Mouse (Mus musculus) liver, embryonic 15.5 days (tissue): ENCODE data around the gene Meiob. TPM values are rescaled to one million over a fixed set of nuclear protein-coding genes. Genes with fewer than 3 reads are reported as not detected.

ENCODE experiments used
- ATAC-seq: fragments of 200-750 bp; cut with Nextera tagmentation; 2 replicates; pipeline ENCODE4 v1.8.0; 2017; ENCODE audit warnings: moderate number of reproducible peaks, mild to moderate bottlenecking, moderate library complexity; ENCODE audit not compliant: insufficient read depth
- H3K27ac ChIP-seq: fragments of 300-500 bp; sonication (generic); replicated peaks from 2 replicates; pipeline ENCODE4 v1.5.1; 2015; ENCODE audit warnings: mild to moderate bottlenecking, inconsistent platforms
- H3K27me3 ChIP-seq: fragments of 300-500 bp; sonication (generic); 2 replicates; pipeline ENCODE4 v1.6.1; 2015; ENCODE audit warnings: mild to moderate bottlenecking, inconsistent platforms
- H3K36me3 ChIP-seq: fragments of 300-500 bp; sonication (generic); replicated peaks from 2 replicates; pipeline ENCODE4 v1.6.1; 2015; ENCODE audit warnings: moderate library complexity, mild to moderate bottlenecking, inconsistent platforms
- H3K4me1 ChIP-seq: fragments of 300-500 bp; sonication (generic); replicated peaks from 2 replicates; pipeline ENCODE4 v1.6.1; 2015; ENCODE audit warnings: inconsistent platforms
- H3K4me2 ChIP-seq: fragments of 300-500 bp; sonication (generic); 2 replicates; pipeline ENCODE4 v1.6.1; 2015; ENCODE audit warnings: moderate library complexity, mild to moderate bottlenecking, inconsistent platforms
- H3K4me3 ChIP-seq: fragments of 300-500 bp; sonication (generic); replicated peaks from 2 replicates; pipeline ENCODE4 v1.5.1; 2015; ENCODE audit warnings: mild to moderate bottlenecking, inconsistent platforms
- H3K9ac ChIP-seq: fragments of 300-500 bp; sonication (generic); 2 replicates; pipeline ENCODE4 v1.6.1; 2015; ENCODE audit warnings: moderate library complexity, mild to moderate bottlenecking, inconsistent platforms
- H3K9me3 ChIP-seq: fragments of 300-500 bp; sonication (generic); replicated peaks from 2 replicates; pipeline ENCODE4 v1.6.1; 2016; ENCODE audit warnings: inconsistent platforms
- WGBS: fragments of 180-500 bp; shearing (Covaris S2); methylation state at CpG from one replicate; pipeline ENCODE4 v1.1.7; 2015; ENCODE audit warnings: mixed read lengths; ENCODE audit not compliant: insufficient replicate concordance; 5-methylcytosine and 5-hydroxymethylcytosine counted together
- polyA plus RNA-seq: library from polyadenylated mRNA; unstranded; fragments of >200 nt; fragmentation: Nextera tagmentation; extraction: Ambion mirVana; gene quantifications from 2 replicates; pipeline ENCODE4 v1.2.1, GENCODE M21; 2015

Gene Meiob
- polyA plus RNA-seq, 1 experiment from 2014 or later, result 0.54 TPM

GRCm38 (mm10) chr17:24792190-24792589 lies 11.9 kb upstream of the Meiob start:
- no peak for ATAC-seq
- peaks cover 17% of the 10 kb centered on the region for H3K27me3 ChIP-seq
- H3K4me2 ChIP-seq, result no peak overlapping the region

GRCm38 (mm10) chr17:24794791-24795190 lies 9.3 kb upstream of the Meiob start:
- H3K9me3 ChIP-seq, result no peaks in the 10 kb centered on the region
- 68% methylated on average over 12 of the region's 12 CpGs for WGBS
- no peak for ATAC-seq
- no peak overlapping the region for H3K4me3 ChIP-seq
- peaks cover 8% of the 10 kb centered on the region; the same call in 1 of the 2 replicates for H3K4me1 ChIP-seq
- no peak overlapping the region for H3K27ac ChIP-seq
- H3K27me3 ChIP-seq, result peaks cover 26% of the 10 kb centered on the region
- H3K9ac ChIP-seq, result no peak overlapping the region
- H3K36me3 ChIP-seq, result no peaks in the 10 kb centered on the region
- no peak overlapping the region for H3K4me2 ChIP-seq

More at GRCm38 (mm10) chr17:24792190-24792589, 11.9 kb upstream of the Meiob start:
- H3K36me3 ChIP-seq, result no peaks in the 10 kb centered on the region
- H3K9me3 ChIP-seq, result no peaks in the 10 kb centered on the region
- no peak overlapping the region for H3K4me3 ChIP-seq
- WGBS, result 42% methylated on average over 8 of the region's 8 CpGs
- H3K4me1 ChIP-seq, result no peaks in the 10 kb centered on the region
- no peak overlapping the region for H3K9ac ChIP-seq
- H3K27ac ChIP-seq, result no peak overlapping the region

- Histone ChIP-seq H3K4me3 (no peak overlapping the region), H3K36me3 (no peaks in the 10 kb centered on the region), H3K4me2 (no peak overlapping the region), H3K4me1 (peaks cover 8% of the 10 kb centered on the region; the same call in 1 of the 2 replicates), H3K27me3 (peaks cover 17% of the 10 kb centered on the region), H3K27ac (no peak overlapping the region), H3K9me3 (no peaks in the 10 kb centered on the region), H3K9ac (no peak overlapping the region)
- 35% methylated on average over 3 of the region's 3 CpGs for WGBS
- ATAC-seq, result no peak
Observed at GRCm38 (mm10) chr17:24796969-24797368, 7.1 kb upstream of the Meiob start.

- Histone ChIP-seq H3K4me2 (no peak overlapping the region), H3K9ac (no peak overlapping the region), H3K4me1 (peaks cover 8% of the 10 kb centered on the region; the same call in 1 of the 2 replicates), H3K36me3 (no peaks in the 10 kb centered on the region), H3K27ac (no peak overlapping the region), H3K4me3 (no peak overlapping the region), H3K9me3 (no peaks in the 10 kb centered on the region), H3K27me3 (peaks cover 13% of the 10 kb centered on the region)
- no peak for ATAC-seq
- 50% methylated on average over 9 of the region's 9 CpGs for WGBS
Observed at GRCm38 (mm10) chr17:24798229-24798628, 5.9 kb upstream of the Meiob start.

GRCm38 (mm10) chr17:24799476-24799875 lies 4.6 kb upstream of the Meiob start:
- Histone ChIP-seq H3K9me3 (no peaks in the 10 kb centered on the region), H3K4me1 (peaks cover 16% of the 10 kb centered on the region), H3K27ac (no peak overlapping the region), H3K36me3 (no peaks in the 10 kb centered on the region), H3K9ac (no peak overlapping the region), H3K27me3 (peaks cover 13% of the 10 kb centered on the region), H3K4me3 (no peak overlapping the region), H3K4me2 (no peak overlapping the region)
- WGBS, result 75% methylated on average over 4 of the region's 4 CpGs
- no peak for ATAC-seq

GRCm38 (mm10) chr17:24800524-24800923 lies 3.6 kb upstream of the Meiob start:
- peaks cover 24% of the 10 kb centered on the region for H3K4me1 ChIP-seq

GRCm38 (mm10) chr17:24811211-24811610 lies 7.1 kb downstream of the Meiob start:
- Histone ChIP-seq H3K36me3 (no peaks in the 10 kb centered on the region), H3K4me2 (no peak overlapping the region), H3K9me3 (no peaks in the 10 kb centered on the region), H3K4me1 (peaks cover 25% of the 10 kb centered on the region), H3K9ac (no peak overlapping the region), H3K4me3 (no peak overlapping the region), H3K27ac (no peak overlapping the region), H3K27me3 (peaks cover 16% of the 10 kb centered on the region)
- ATAC-seq, result no peak
- WGBS, result 67% methylated on average over 3 of the region's 3 CpGs

More at GRCm38 (mm10) chr17:24800524-24800923, 3.6 kb upstream of the Meiob start:
- Histone ChIP-seq H3K27ac (no peak overlapping the region), H3K9me3 (no peaks in the 10 kb centered on the region), H3K4me2 (no peak overlapping the region), H3K9ac (no peak overlapping the region), H3K36me3 (no peaks in the 10 kb centered on the region), H3K27me3 (peaks cover 21% of the 10 kb centered on the region), H3K4me3 (no peak overlapping the region)
- 49% methylated on average over 3 of the region's 3 CpGs for WGBS
- no peak for ATAC-seq

- Histone ChIP-seq H3K4me3 (no peak overlapping the region), H3K36me3 (no peaks in the 10 kb centered on the region), H3K4me1 (peaks cover 25% of the 10 kb centered on the region), H3K4me2 (peak overlapping the region; percentile 42), H3K27ac (peak overlapping the region; percentile 16), H3K9ac (no peak overlapping the region), H3K9me3 (no peaks in the 10 kb centered on the region), H3K27me3 (peaks cover 9% of the 10 kb centered on the region; the same call in 1 of the 2 replicates)
- whole genome bisulfite sequencing, result 10% methylated on average over 2 of the region's 2 CpGs
- ATAC-seq, result peak; percentile 88
Observed at GRCm38 (mm10) chr17:24812215-24812614, 8.1 kb downstream of the Meiob start.

GRCm38 (mm10) chr17:24815256-24815655 lies 11.2 kb downstream of the Meiob start:
- no peak overlapping the region for H3K4me2 ChIP-seq
- H3K9ac ChIP-seq, result no peak overlapping the region
- no peak for ATAC-seq
- no peak overlapping the region for H3K4me3 ChIP-seq
- H3K27ac ChIP-seq, result peak overlapping the region; percentile 16; the same call in 1 of the 2 replicates
- 58% methylated on average over 5 of the region's 5 CpGs for WGBS
- peaks cover 25% of the 10 kb centered on the region for H3K4me1 ChIP-seq
- no peaks in the 10 kb centered on the region for H3K27me3 ChIP-seq
- H3K9me3 ChIP-seq, result no peaks in the 10 kb centered on the region
- no peaks in the 10 kb centered on the region for H3K36me3 ChIP-seq

- no peaks in the 10 kb centered on the region for H3K9me3 ChIP-seq
- no peak overlapping the region for H3K27ac ChIP-seq
- H3K4me3 ChIP-seq, result no peak overlapping the region
- H3K36me3 ChIP-seq, result no peaks in the 10 kb centered on the region
- ATAC-seq, result no peak
- no peak overlapping the region for H3K9ac ChIP-seq
- 25% methylated on average over 1 of the region's 1 CpGs for WGBS
- peaks cover 17% of the 10 kb centered on the region for H3K4me1 ChIP-seq
- H3K4me2 ChIP-seq, result no peak overlapping the region
- H3K27me3 ChIP-seq, result peaks cover 8% of the 10 kb centered on the region; the same call in 1 of the 2 replicates
Observed at GRCm38 (mm10) chr17:24817503-24817902, 13.4 kb downstream of the Meiob start.

- Histone ChIP-seq H3K27ac (no peak overlapping the region), H3K9ac (no peak overlapping the region)
Observed at GRCm38 (mm10) chr17:24818172-24818571, 14.1 kb downstream of the Meiob start.

GRCm38 (mm10) chr17:24819469-24819868 lies 15.4 kb downstream of the Meiob start:
- ATAC-seq, result no peak
- Histone ChIP-seq H3K36me3 (no peaks in the 10 kb centered on the region), H3K9me3 (no peaks in the 10 kb centered on the region), H3K27ac (no peak overlapping the region), H3K4me2 (no peak overlapping the region), H3K4me3 (no peak overlapping the region), H3K4me1 (peaks cover 9% of the 10 kb centered on the region), H3K9ac (no peak overlapping the region), H3K27me3 (peaks cover 16% of the 10 kb centered on the region)
- WGBS, result 58% methylated on average over 2 of the region's 2 CpGs

More at GRCm38 (mm10) chr17:24818172-24818571, 14.1 kb downstream of the Meiob start:
- Histone ChIP-seq H3K4me1 (peaks cover 13% of the 10 kb centered on the region), H3K4me2 (no peak overlapping the region), H3K9me3 (no peaks in the 10 kb centered on the region), H3K36me3 (no peaks in the 10 kb centered on the region), H3K27me3 (peaks cover 8% of the 10 kb centered on the region; the same call in 1 of the 2 replicates), H3K4me3 (no peak overlapping the region)
- ATAC-seq, result no peak
- WGBS, result 55% methylated on average over 6 of the region's 6 CpGs
